Mouse (Mus musculus) embryonic facial prominence, embryonic 15.5 days (tissue): Measurements from ENCODE around the gene Sepsecs. TPM values are rescaled to one million over a fixed set of nuclear protein-coding genes. Genes with fewer than 3 reads are reported as not detected.

Experiments used
- ATAC-seq: fragments of 200-750 bp; cut with Nextera tagmentation; 2 replicates; pipeline ENCODE4 v1.8.0; 2017; ENCODE audit warnings: low read depth, moderate TSS enrichment; ENCODE audit not compliant: insufficient number of reproducible peaks, low FRiP score, low TSS enrichment
- H3K27ac ChIP-seq: fragments of 300-500 bp; sonication (generic); replicated peaks from 2 replicates; pipeline ENCODE4 v1.5.1; 2015; ENCODE audit warnings: mild to moderate bottlenecking, inconsistent platforms
- H3K27me3 ChIP-seq: fragments of 300-500 bp; sonication (generic); 2 replicates; pipeline ENCODE4 v1.6.1; 2015; ENCODE audit warnings: inconsistent platforms
- H3K36me3 ChIP-seq: fragments of 300-500 bp; sonication (generic); 2 replicates; pipeline ENCODE4 v1.6.1; 2015; ENCODE audit warnings: mild to moderate bottlenecking, inconsistent platforms
- H3K4me1 ChIP-seq: fragments of 300-500 bp; sonication (generic); 2 replicates; pipeline ENCODE4 v1.6.1; 2015; ENCODE audit warnings: inconsistent platforms
- H3K4me2 ChIP-seq: fragments of 300-500 bp; sonication (generic); replicated peaks from 2 replicates; pipeline ENCODE4 v1.6.1; 2015; ENCODE audit warnings: mild to moderate bottlenecking, inconsistent platforms
- H3K4me3 ChIP-seq: fragments of 300-500 bp; sonication (generic); replicated peaks from 2 replicates; pipeline ENCODE4 v1.5.1; 2015; ENCODE audit warnings: mild to moderate bottlenecking, inconsistent platforms
- H3K9ac ChIP-seq: fragments of 300-500 bp; sonication (generic); 2 replicates; pipeline ENCODE4 v1.6.1; 2015; ENCODE audit warnings: inconsistent platforms
- H3K9me3 ChIP-seq: fragments of 300-500 bp; sonication (generic); replicated peaks from 2 replicates; pipeline ENCODE4 v1.6.1; 2016; ENCODE audit warnings: inconsistent platforms
- WGBS: fragments of 180-500 bp; shearing (Covaris S2); methylation state at CpG from one replicate; pipeline ENCODE4 v1.1.7; 2015; 5-methylcytosine and 5-hydroxymethylcytosine counted together
- polyA plus RNA-seq: library from polyadenylated mRNA; unstranded; fragments of >200 nt; fragmentation: Nextera tagmentation; extraction: Ambion mirVana; gene quantifications from 2 replicates; pipeline ENCODE4 v1.2.1, GENCODE M21; 2015

Sepsecs gene
- polyA plus RNA-seq, 1 experiment from 2014 or later, result 8.7 TPM

GRCm38 (mm10) chr5:52590612-52591011 is 78.9 kb downstream of the Sepsecs start:
- H3K4me1 ChIP-seq, result no peaks in the 10 kb centered on the region
- WGBS, result 88% methylated on average over 9 of the region's 9 CpGs
- ATAC-seq, result no peak
- no peak overlapping the region for H3K27ac ChIP-seq
- no peak overlapping the region for H3K4me2 ChIP-seq
- no peaks in the 10 kb centered on the region for H3K36me3 ChIP-seq
- no peaks in the 10 kb centered on the region for H3K27me3 ChIP-seq
- no peaks in the 10 kb centered on the region for H3K9me3 ChIP-seq
- H3K4me3 ChIP-seq, result no peak overlapping the region
- no peak overlapping the region for H3K9ac ChIP-seq

Other genes with a start within 250 kb of the Sepsecs start
- gene Ccdc149, start 198.2 kb downstream of the Sepsecs start, polyA plus RNA-seq, result 4.1 TPM in 2 replicates
- 7.5 and 7.6 TPM in 2 replicates for gene Lgi2, start 103.2 kb downstream of the Sepsecs start, polyA plus RNA-seq
- 21.3 and 21.7 TPM in 2 replicates for gene Pi4k2b, start 71.9 kb upstream of the Sepsecs start, polyA plus RNA-seq
- gene Zcchc4, start 105.7 kb upstream of the Sepsecs start, polyA plus RNA-seq, result 14.8 and 17.4 TPM in 2 replicates
- 95.7 and 96.0 TPM in 2 replicates for gene Anapc4, start 164.3 kb upstream of the Sepsecs start, polyA plus RNA-seq